Mouse (Mus musculus) megakaryocyte, embryonic 14.5 days (primary cell): ENCODE results near the gene Kdm8. TPM values are rescaled to one million over a fixed set of nuclear protein-coding genes. Genes with fewer than 3 reads are reported as not detected.

ENCODE experiments used
- H3K27me3 ChIP-seq: replicated peaks from 2 replicates; pipeline ENCODE3; 2012; ENCODE audit warnings: inconsistent platforms
- H3K36me3 ChIP-seq: replicated peaks from 2 replicates; pipeline ENCODE3; 2012; ENCODE audit warnings: low read length, inconsistent platforms, mixed read lengths
- H3K4me1 ChIP-seq: 2 replicates; pipeline ENCODE4 v1.6.1; 2012; ENCODE audit warnings: inconsistent platforms
- H3K4me3 ChIP-seq: replicated peaks from 2 replicates; pipeline ENCODE3; 2012; ENCODE audit warnings: moderate library complexity, mild to moderate bottlenecking, inconsistent platforms
- H3K9me3 ChIP-seq: 2 replicates; pipeline ENCODE4 v1.6.1; 2012; ENCODE audit warnings: inconsistent platforms
- FLI1 ChIP-seq: IDR thresholded peaks from 2 replicates; pipeline ENCODE4 v1.6.1; 2012; ENCODE audit warnings: low read length, inconsistent platforms, mixed read lengths
- GATA1 ChIP-seq: IDR thresholded peaks from 3 replicates; pipeline ENCODE4 v1.6.1; 2012; ENCODE audit warnings: mixed read lengths, low read length, inconsistent platforms, borderline replicate concordance
- polyA plus RNA-seq: library from polyadenylated mRNA; stranded (reverse); fragments of >175 nt; gene quantifications from 2 replicates; pipeline ENCODE4 v1.2.3, GENCODE M21; 2012; ENCODE audit warnings: low replicate concordance; ENCODE audit not compliant: insufficient read depth

Gene Kdm8
- polyA plus RNA-seq, 1 experiment = 0.54 TPM

- Histone ChIP-seq H3K9me3 (no peaks in the 10 kb centered on the region), H3K27me3 (peaks cover 6% of the 10 kb centered on the region), H3K4me1 (peaks cover 32% of the 10 kb centered on the region), H3K36me3 (no peaks in the 10 kb centered on the region), H3K4me3 (no peak overlapping the region)
- no peak for TF ChIP-seq GATA1
Observed at GRCm38 (mm10) chr7:125495864-125496440, 51.5 kb downstream of the Kdm8 start.

- Histone ChIP-seq H3K4me3 (no peak overlapping the region), H3K27me3 (peaks cover 14% of the 10 kb centered on the region), H3K36me3 (no peaks in the 10 kb centered on the region), H3K9me3 (no peaks in the 10 kb centered on the region), H3K4me1 (peaks cover 51% of the 10 kb centered on the region)
- TF ChIP-seq GATA1 = no peak
- no peak for TF ChIP-seq FLI1
Observed at GRCm38 (mm10) chr7:125499927-125500868, 55.7 kb downstream of the Kdm8 start.

- no peaks in the 10 kb centered on the region for H3K9me3 ChIP-seq
- H3K36me3 ChIP-seq = no peaks in the 10 kb centered on the region
- no peak for TF ChIP-seq FLI1
- no peak for TF ChIP-seq GATA1
- H3K4me1 ChIP-seq = peaks cover 46% of the 10 kb centered on the region
- peaks cover 17% of the 10 kb centered on the region for H3K27me3 ChIP-seq
- no peak overlapping the region for H3K4me3 ChIP-seq
Observed at GRCm38 (mm10) chr7:125500879-125501278, 56.4 kb downstream of the Kdm8 start.

- Histone ChIP-seq H3K27me3 (peaks cover 17% of the 10 kb centered on the region), H3K4me1 (peaks cover 36% of the 10 kb centered on the region), H3K9me3 (no peaks in the 10 kb centered on the region), H3K36me3 (no peaks in the 10 kb centered on the region), H3K4me3 (peak overlapping the region; percentile 80)
- TF ChIP-seq FLI1 (no peak), GATA1 (no peak)
Observed at GRCm38 (mm10) chr7:125503374-125504092, 59.1 kb downstream of the Kdm8 start.

GRCm38 (mm10) chr7:125504618-125505017 lies 60.1 kb downstream of the Kdm8 start:
- no peak overlapping the region for H3K4me3 ChIP-seq
- no peak for TF ChIP-seq FLI1
- H3K4me1 ChIP-seq = peaks cover 30% of the 10 kb centered on the region
- no peaks in the 10 kb centered on the region; the same call in 1 of the 2 replicates for H3K9me3 ChIP-seq
- no peaks in the 10 kb centered on the region for H3K36me3 ChIP-seq
- H3K27me3 ChIP-seq = peaks cover 17% of the 10 kb centered on the region

GRCm38 (mm10) chr7:125505568-125505967 lies 61.1 kb downstream of the Kdm8 start:
- peaks cover 30% of the 10 kb centered on the region for H3K4me1 ChIP-seq
- H3K36me3 ChIP-seq = no peaks in the 10 kb centered on the region
- peaks cover 13% of the 10 kb centered on the region for H3K27me3 ChIP-seq
- peaks cover 5% of the 10 kb centered on the region for H3K9me3 ChIP-seq
- TF ChIP-seq FLI1 = no peak
- no peak for TF ChIP-seq GATA1
- no peak overlapping the region for H3K4me3 ChIP-seq

- Histone ChIP-seq H3K4me1 (peaks cover 31% of the 10 kb centered on the region), H3K36me3 (peaks cover 7% of the 10 kb centered on the region), H3K27me3 (peaks cover 6% of the 10 kb centered on the region), H3K4me3 (no peak overlapping the region), H3K9me3 (peaks cover 16% of the 10 kb centered on the region)
- TF ChIP-seq FLI1 (no peak), GATA1 (no peak)
Observed at GRCm38 (mm10) chr7:125507279-125507678, 62.8 kb downstream of the Kdm8 start.

- H3K4me3 ChIP-seq = no peak overlapping the region
- peaks cover 30% of the 10 kb centered on the region for H3K9me3 ChIP-seq
- no peaks in the 10 kb centered on the region for H3K27me3 ChIP-seq
- H3K36me3 ChIP-seq = peaks cover 8% of the 10 kb centered on the region
- no peak for TF ChIP-seq GATA1
- peaks cover 19% of the 10 kb centered on the region for H3K4me1 ChIP-seq
Observed at GRCm38 (mm10) chr7:125511432-125511831, 67.0 kb downstream of the Kdm8 start.

GRCm38 (mm10) chr7:125511852-125512251 lies 67.4 kb downstream of the Kdm8 start:
- H3K4me3 ChIP-seq = no peak overlapping the region
- H3K9me3 ChIP-seq = peaks cover 30% of the 10 kb centered on the region
- TF ChIP-seq GATA1 (no peak), FLI1 (no peak)
- H3K36me3 ChIP-seq = peaks cover 8% of the 10 kb centered on the region
- no peaks in the 10 kb centered on the region for H3K27me3 ChIP-seq
- H3K4me1 ChIP-seq = peaks cover 23% of the 10 kb centered on the region

Other genes with a start within 250 kb of the Kdm8 start
- gene Nsmce1, start 46.9 kb downstream of the Kdm8 start, polyA plus RNA-seq = 6.5 and 12.8 TPM in 2 replicates
- 18.5 and 31.9 TPM in 2 replicates for gene Il4ra, start 107.4 kb downstream of the Kdm8 start, polyA plus RNA-seq
- gene Il21r, start 158.8 kb downstream of the Kdm8 start, polyA plus RNA-seq = 19.8 and 124 TPM in 2 replicates